28 mouse cellular contexts compared by ENCODE assay signal in the genomic region with DNA sequence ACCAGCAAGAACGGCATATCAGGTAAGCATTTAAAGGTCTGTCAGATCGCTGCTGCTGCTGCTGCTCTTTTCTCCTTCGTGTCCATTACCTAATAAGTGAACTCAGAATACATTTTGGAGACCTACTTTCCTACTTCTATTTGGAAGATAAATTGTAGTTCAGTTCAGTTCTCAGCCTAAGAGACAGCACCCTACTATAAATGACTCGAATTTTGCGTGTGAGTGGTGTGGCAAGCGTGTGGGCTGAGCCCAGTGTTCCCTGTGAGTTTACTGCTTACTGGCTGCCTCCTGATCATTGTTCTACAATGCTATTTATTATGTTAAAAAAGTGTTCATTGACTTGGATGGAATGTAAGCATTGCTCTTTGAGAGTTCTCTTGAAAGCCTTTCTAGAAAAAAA.
"Had no signal": no experiment of that assay in that cellular context is flagged by ENCODE, and none has a peak within 500 bp of the region (broad histone marks: within the 10 kb centered on the region; RNA-seq: fewer than 3 reads in every experiment).

No protein-coding gene starts in this region.

- H3K4me3 ChIP-seq: embryonic facial prominence, embryonic 12.5 days; embryonic facial prominence, embryonic 13.5 days; embryonic facial prominence, embryonic 15.5 days; erythroblast, embryonic 14.5 days; forebrain, embryonic 10.5 days; forebrain, embryonic 12.5 days; forebrain, embryonic 13.5 days; forebrain, embryonic 15.5 days; gastrocnemius, adult 2 months; heart, adult 2 months; heart, embryonic 10.5 days had no signal

- H3K27me3 ChIP-seq: embryonic facial prominence, embryonic 12.5 days; embryonic facial prominence, embryonic 13.5 days; embryonic facial prominence, embryonic 15.5 days; forebrain, embryonic 12.5 days; forebrain, embryonic 13.5 days; forebrain, embryonic 15.5 days had no signal

- ATAC-seq: forebrain, embryonic 13.5 days; forebrain, embryonic 14.5 days; forebrain, embryonic 15.5 days; forebrain, embryonic 16.5 days; forebrain, postnatal 0 days had no signal

- DNase-seq: cerebellum, adult 8-10 months; cerebellum, adult 9-10 months; cerebellum, adult 9-11 months; cerebellum, postnatal 10 days; cerebellum, postnatal 14 days; cerebellum, postnatal 25 days; cerebellum, postnatal 36 days; embryo, embryonic 11 days; forebrain, postnatal 0 days; gastrocnemius, adult 2 months; gastrocnemius, postnatal 10 days; gastrocnemius, postnatal 14 days; gastrocnemius, postnatal 25 days; gastrocnemius, postnatal 36 days; heart, adult 11 months; heart, adult 18-20 months; heart, adult 2 months had no signal

- H3K9me3 ChIP-seq: embryonic facial prominence, embryonic 12.5 days; embryonic facial prominence, embryonic 13.5 days; embryonic facial prominence, embryonic 15.5 days; forebrain, embryonic 10.5 days; forebrain, embryonic 12.5 days; forebrain, embryonic 13.5 days; forebrain, embryonic 15.5 days; heart, embryonic 10.5 days had no signal

- H3K4me1 ChIP-seq: embryonic facial prominence, embryonic 12.5 days; embryonic facial prominence, embryonic 13.5 days; embryonic facial prominence, embryonic 15.5 days; forebrain, embryonic 10.5 days; forebrain, embryonic 12.5 days; forebrain, embryonic 13.5 days; forebrain, embryonic 15.5 days; heart, embryonic 10.5 days had no signal

- H3K27ac ChIP-seq: embryonic facial prominence, embryonic 12.5 days; embryonic facial prominence, embryonic 13.5 days; embryonic facial prominence, embryonic 15.5 days; forebrain, embryonic 10.5 days; forebrain, embryonic 12.5 days; forebrain, embryonic 13.5 days; forebrain, embryonic 15.5 days; gastrocnemius, adult 2 months; heart, adult 2 months; heart, embryonic 10.5 days had no signal
